Mouse (Mus musculus) gastrocnemius, adult 8-10 months (tissue): ENCODE data around the gene Egr4. TPM values are rescaled to one million over a fixed set of nuclear protein-coding genes. Genes with fewer than 3 reads are reported as not detected.

Experiments
- DNase-seq, 2 experiments: peaks; one replicate each; pipeline ENCODE4 v3.0.0; 2022; ENCODE audit warnings: low spot score in 2 of 2
- total RNA-seq, 4 experiments: library from RNA; stranded (reverse); gene quantifications; 2 replicates each; pipeline ENCODE4 v1.2.4; 2022

Egr4 gene
- total RNA-seq, result not detected

- DNase-seq, result no peak
Observed at GRCm38 (mm10) chr6:85513531-85513910, at the start of gene Egr4. Egr4 (minus strand) TSS chr6:85513589.

- no peak for DNase-seq
Observed at GRCm38 (mm10) chr6:85562374-85562773, 49.0 kb upstream of the Egr4 start.

GRCm38 (mm10) chr6:85547642-85548041 is 34.3 kb upstream of the Egr4 start:
- no peak for DNase-seq

- no peak for DNase-seq
Observed at GRCm38 (mm10) chr6:85544251-85544881, 31.0 kb upstream of the Egr4 start.

GRCm38 (mm10) chr6:85543351-85544175 is 30.2 kb upstream of the Egr4 start:
- DNase-seq, result no peak

- no peak for DNase-seq
Observed at GRCm38 (mm10) chr6:85522825-85523224, 9.4 kb upstream of the Egr4 start.

GRCm38 (mm10) chr6:85522026-85522425 is 8.6 kb upstream of the Egr4 start:
- no peak for DNase-seq

- no peak for DNase-seq
Observed at GRCm38 (mm10) chr6:85518091-85518693, 4.8 kb upstream of the Egr4 start.

GRCm38 (mm10) chr6:85515941-85516340 is 2.6 kb upstream of the Egr4 start:
- DNase-seq, result no peak

- DNase-seq, result no peak
Observed at GRCm38 (mm10) chr6:85512577-85513530, 535 bp downstream of the Egr4 start.

- DNase-seq, result no peak
Observed at GRCm38 (mm10) chr6:85512056-85512440, 1.3 kb downstream of the Egr4 start.

GRCm38 (mm10) chr6:85511286-85512055 is 1.9 kb downstream of the Egr4 start:
- no peak for DNase-seq

GRCm38 (mm10) chr6:85510476-85510875 is 2.9 kb downstream of the Egr4 start:
- DNase-seq, result no peak

GRCm38 (mm10) chr6:85508602-85509001 is 4.8 kb downstream of the Egr4 start:
- DNase-seq, result no peak

GRCm38 (mm10) chr6:85504908-85505307 is 8.5 kb downstream of the Egr4 start:
- no peak for DNase-seq

GRCm38 (mm10) chr6:85502911-85503250 is 10.5 kb downstream of the Egr4 start, which contains the start of gene Fbxo41:
Fbxo41 (minus strand) TSS chr6:85502994.
- no peak for DNase-seq

- no peak for DNase-seq
Observed at GRCm38 (mm10) chr6:85502103-85502910, 11.1 kb downstream of the Egr4 start.

- DNase-seq, result no peak
Observed at GRCm38 (mm10) chr6:85501571-85502102, 11.8 kb downstream of the Egr4 start.

GRCm38 (mm10) chr6:85500416-85500815 is 13.0 kb downstream of the Egr4 start:
- DNase-seq, result no peak

GRCm38 (mm10) chr6:85498147-85498546 is 15.2 kb downstream of the Egr4 start:
- DNase-seq, result no peak
